Mouse (Mus musculus): ENCODE data around the gene Ctsh. TPM values are rescaled to one million over a fixed set of nuclear protein-coding genes. Genes with fewer than 3 reads are reported as not detected.

Ctsh gene
- polyA plus RNA-seq, 1 experiment from 2014 or later, result 65.4 TPM

DNA sequence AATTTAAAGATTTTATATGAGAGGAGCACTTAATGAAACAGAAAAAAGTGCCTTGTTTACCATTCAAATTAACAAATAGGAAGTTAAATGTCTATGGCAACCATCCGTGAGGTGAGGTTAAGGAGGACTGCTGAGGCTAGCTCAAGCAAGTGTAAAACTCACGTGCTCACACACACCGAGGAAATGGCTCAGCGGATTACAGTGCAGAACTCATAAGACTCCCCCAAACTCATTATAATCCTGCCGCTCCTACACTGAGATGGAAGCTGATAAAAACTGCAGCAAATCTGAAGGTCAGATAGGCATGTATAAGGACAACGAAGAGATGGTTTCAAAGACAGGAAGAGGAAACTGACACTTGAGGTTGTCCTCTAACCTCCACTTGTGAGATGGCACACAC, 55.4 kb downstream of the Ctsh start:
- DNase-seq (ENCODE audit: low spot score), result no peak

DNA sequence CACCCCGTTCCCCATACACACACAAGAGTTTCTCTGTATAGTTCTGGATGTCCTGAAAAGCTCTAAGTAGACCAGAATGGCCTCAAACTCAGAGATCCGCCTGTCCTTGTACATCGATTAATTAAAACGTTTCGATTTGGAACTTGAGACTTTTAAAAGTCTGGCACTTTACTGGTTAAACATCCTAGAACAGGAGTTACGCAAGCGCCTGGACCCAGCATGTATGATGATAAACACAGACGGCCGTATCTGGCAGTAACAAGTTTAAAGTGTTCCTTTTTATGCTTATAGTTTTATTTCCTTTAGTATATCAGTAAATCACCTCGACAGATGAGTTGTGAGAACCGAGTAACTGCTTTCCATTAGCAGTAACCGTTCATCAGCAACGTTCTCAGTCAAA, 59.2 kb downstream of the Ctsh start:
- DNase-seq (ENCODE audit: low spot score), result no peak

DNA sequence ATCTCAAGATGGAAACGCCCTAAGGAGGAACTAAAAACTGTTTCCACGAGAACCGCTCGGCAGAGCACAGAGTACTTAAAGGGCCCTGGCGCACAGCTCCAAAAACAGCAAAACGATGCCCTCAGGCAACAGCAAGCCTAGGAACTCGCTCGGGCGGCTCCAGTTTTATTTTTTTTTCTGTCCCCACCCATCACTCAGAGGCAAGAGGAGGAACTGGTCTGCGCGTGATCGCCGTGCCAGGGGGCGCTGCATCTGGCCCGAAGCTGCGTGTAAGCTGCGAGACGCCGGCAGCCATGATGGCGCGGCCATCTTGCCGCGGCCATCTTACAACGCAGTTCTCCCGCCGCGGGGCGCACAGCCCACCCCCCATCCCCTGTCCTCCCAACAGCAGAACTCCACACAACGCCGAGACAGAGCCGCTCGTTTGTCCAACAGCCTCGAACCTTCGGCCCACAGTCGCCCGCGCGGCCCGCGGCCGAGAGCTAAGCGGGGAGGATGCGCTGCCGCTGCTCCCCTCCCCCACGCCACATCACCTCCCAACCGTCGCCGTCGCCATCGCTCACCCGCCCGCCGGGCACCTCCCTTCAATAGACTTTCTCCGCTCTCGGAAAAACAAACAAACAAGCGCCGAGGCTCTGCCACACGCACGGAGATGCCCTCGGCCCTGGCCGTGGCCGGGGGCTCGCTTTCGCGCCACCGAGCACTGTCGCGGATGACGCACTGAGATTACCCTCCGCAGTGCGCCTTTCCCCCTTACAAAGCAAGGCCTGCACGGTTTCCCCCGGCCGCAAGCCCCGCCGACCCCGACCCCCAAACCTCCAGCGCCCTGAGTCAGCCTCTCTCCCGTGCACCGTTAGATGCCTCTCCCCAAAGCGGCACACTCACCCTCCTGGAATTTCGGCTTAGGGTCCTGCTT, 60.0 kb downstream of the Ctsh start:
- peak; percentile 90 for DNase-seq (ENCODE audit: low spot score)

DNA sequence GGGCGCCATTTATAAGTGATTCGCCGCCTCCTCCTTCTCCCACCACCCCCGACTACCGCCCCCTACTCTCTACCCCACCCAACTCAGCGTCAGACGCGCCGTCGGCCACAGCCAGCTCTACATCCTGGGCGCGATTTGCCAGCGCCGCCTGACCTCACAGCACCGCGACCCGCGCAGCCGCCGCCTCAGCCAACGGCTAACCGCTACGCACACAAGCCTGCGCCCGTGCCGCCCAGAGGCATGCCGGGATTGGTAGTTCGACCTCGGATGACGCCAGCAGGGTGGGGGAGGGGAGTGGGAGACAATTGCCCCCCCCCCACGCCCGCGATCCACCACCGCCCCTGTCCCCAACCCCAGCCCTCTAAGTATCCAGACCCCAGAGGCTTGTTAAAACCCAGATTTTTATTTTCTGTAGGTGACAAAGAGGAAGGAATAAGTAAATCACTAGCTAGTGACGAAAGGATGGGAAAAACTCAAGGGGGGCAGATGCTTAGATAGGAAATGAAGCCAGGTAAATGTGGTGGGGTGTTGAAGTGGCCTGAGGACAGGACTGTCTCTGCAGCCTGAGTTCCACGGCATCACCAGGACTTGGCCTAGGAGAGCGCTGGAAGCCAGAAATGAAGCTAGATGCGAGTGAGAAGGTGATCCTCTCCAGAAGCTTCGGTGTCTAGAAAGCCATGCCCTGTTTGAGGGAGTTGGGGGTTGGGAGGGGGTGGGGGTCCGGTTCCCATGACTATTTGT, 60.8 kb downstream of the Ctsh start, which contains the start of gene Morf4l1:
Gene Morf4l1, minus strand, starts transcription at position 208 of the 741 bp plus-strand sequence.
- peak; percentile 98 for DNase-seq (ENCODE audit: low spot score)

DNA sequence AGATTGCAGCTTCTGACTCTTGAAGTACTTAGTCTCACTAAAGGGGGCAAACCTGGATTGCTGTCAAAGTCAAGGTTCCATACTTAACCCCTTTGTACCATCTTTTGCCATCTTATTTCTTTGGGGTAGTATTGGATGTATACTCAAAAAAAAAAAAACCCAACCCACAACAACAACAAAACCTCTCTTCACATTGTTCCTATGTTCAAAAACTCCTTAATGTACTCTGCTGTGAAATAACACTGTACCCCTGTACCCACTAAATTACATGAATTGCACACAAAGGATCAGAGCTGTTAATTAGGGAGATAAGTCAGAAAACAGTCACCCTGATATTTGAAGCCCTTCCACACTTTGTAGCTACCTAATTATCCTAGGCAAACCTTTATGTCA, 61.4 kb downstream of the Ctsh start:
- DNase-seq (ENCODE audit: low spot score), result no peak

DNA sequence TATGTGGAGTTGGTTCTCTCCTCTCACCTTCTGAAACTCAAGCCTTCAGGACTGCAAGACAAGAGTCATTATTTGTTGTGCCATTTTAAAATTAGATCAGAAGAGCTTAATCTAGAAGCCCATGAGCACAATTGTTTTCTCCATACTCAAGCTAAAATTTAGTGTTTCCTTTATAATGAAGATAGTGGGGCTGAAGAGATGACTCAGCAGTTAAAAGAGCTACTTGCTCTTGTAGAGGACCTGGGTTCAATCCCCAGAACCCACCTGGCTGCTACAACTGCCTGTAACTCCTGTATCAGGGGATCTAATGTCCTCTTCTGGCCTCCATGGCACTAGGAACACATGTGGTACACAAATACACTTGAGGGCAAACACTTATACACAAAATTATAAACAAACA, 63.3 kb downstream of the Ctsh start:
- no peak for DNase-seq (ENCODE audit: low spot score)

DNA sequence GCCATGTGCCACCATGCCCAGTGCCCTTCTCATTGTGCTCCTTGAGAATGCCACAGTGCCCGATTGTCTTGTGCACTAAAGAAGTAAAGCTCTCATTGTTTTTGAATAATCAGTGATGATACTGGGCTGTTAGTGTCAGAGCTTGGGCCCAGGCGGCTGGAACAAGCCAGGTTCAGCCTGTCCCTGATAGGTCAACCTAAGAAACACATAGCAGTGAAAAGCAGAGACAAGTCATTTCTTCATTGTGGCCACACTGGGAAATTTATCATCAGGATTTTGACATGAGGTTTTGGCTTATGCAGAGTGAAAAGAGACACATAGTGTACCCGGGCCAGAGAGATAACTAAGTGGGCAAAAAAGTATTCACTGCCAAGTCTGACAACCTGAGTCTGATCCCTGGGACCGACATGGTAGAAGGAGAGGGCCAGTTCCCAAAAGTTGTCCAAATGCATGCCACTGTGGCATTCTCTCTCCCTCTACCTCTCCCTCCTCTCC, 68.3 kb downstream of the Ctsh start:
- no peak for DNase-seq (ENCODE audit: low spot score)

DNA sequence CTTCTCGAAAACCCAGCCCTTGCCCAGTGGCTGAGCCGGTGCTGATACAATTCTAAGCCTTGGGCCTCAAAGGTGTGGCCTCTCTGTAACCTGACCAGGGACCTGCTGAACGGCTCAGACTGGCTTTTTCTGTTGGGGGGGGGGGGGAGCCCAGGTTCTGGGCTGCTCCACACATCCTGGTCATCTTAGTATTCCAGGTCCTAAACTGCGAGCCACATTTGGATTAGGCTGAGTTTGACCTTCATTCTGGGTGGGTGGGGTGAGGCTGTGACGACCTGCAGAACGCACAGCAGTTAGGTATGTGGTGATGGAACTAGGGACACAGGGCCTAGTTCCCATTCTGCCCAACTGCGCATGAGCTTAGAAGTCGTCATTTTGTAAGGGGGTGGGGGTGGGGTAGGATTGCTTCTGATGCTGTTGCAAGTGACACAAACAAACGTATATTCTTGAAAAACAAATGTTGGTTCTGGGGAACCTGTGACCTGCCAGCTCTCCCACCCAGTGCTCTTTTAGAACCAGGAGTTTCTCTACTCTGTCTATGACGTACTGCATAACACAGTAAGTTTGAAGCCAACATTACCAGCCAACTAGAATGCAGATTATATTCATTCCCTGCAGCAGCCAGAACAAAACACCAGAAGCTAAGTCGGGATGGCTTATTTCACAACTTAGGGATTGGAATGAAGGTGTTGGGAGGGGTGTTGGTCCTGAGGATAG, 70.4 kb downstream of the Ctsh start:
- no peak for DNase-seq (ENCODE audit: low spot score)

DNA sequence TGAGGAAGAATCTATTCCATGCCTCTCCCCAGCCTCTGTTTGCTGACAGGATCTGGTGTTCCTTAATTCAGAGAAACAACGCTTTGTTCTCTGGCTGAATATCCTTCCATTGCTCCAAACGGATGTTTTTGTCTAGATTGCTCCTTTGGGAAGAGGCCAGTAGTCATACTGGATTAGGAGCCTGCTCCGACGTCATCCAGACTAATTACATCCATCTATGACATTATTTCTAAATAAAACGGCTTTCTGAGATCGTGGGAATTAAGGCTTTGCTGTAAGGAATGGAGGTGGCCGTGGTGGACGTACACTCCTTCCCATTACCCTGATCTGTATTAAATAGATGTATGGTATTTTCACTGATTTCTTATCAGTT, 70.9 kb downstream of the Ctsh start:
- DNase-seq (ENCODE audit: low spot score), result no peak

Other genes with a start within 250 kb of the Ctsh start
- gene Rasgrf1, start 144.2 kb upstream of the Ctsh start, polyA plus RNA-seq (2015; fragmentation: Nextera tagmentation; extraction: Ambion mirVana), result 0.07 and 0.10 TPM in 2 replicates
- 323 and 332 TPM in 2 replicates for gene Morf4l1, start 60.6 kb downstream of the Ctsh start, polyA plus RNA-seq (2015; fragmentation: Nextera tagmentation; extraction: Ambion mirVana)
- gene Adamts7, start 108.9 kb downstream of the Ctsh start, polyA plus RNA-seq (2015; fragmentation: Nextera tagmentation; extraction: Ambion mirVana), result 0.35 and 0.40 TPM in 2 replicates
- gene Tbc1d2b, start 216.7 kb downstream of the Ctsh start, polyA plus RNA-seq (2015; fragmentation: Nextera tagmentation; extraction: Ambion mirVana), result 9.7 and 10.4 TPM in 2 replicates

Data from thymus, postnatal 0 days (tissue).